ENCODE assay signal across 10 mouse cellular contexts in genomic region chr7:24325675-24326128, GRCm38 (mm10). TPM values are rescaled to one million over a fixed set of nuclear protein-coding genes. Genes with fewer than 3 reads are reported as not detected.
DNase-seq lines count a peak whose midpoint lies in the region; ATAC-seq and TF ChIP-seq lines count a peak whose summit lies in the region.
"Had no signal": no experiment of that assay in that cellular context is flagged by ENCODE, and none has a peak within 500 bp of the region (broad histone marks: within the 10 kb centered on the region; RNA-seq: fewer than 3 reads in every experiment).

No protein-coding gene starts in this region.

- ATAC-seq in forebrain, embryonic 13.5 days = peak; percentile 80; the same call in 1 of the 2 replicates
- no peak for ATAC-seq in monocyte, adult 5-6 weeks (replicated peaks; ENCODE audit: insufficient number of reproducible peaks, low FRiP score, low TSS enrichment, poor library complexity, severe bottlenecking)
- ATAC-seq: Patski had no signal

- 11% methylated on average over 13 of the region's 13 CpGs for WGBS in kidney, adult 2 months
- 6% methylated on average over 13 of the region's 13 CpGs for WGBS in forebrain, embryonic 13.5 days
- 9% methylated on average over 13 of the region's 13 CpGs for WGBS in midbrain, embryonic 10.5 days

- TF ChIP-seq CTCF in kidney, adult 2 months (conservative IDR thresholded peaks at IDR 0.05; ENCODE audit: insufficient read depth, insufficient read length, low read depth, low read length) = no peak

- DNase-seq in kidney, postnatal 10 days = peak; percentile 33
- DNase-seq in kidney, adult 2 months = no peak
- peak; percentile 21 to 43 for DNase-seq in layer of hippocampus, postnatal 10 days (ENCODE audit: low spot score in 2 of 2)
- peak; percentile 37 for DNase-seq in midbrain, embryonic 10.5 days (ENCODE audit: low spot score)
- DNase-seq in thymus, postnatal 4 days = no peak
- no peak for DNase-seq in gastrocnemius, postnatal 4 days (ENCODE audit: low spot score in 2 of 2)

- no peaks in the 10 kb centered on the region for H3K4me1 ChIP-seq in kidney, adult 2 months (ENCODE audit: control insufficient read depth, insufficient read depth, low read length)
- peaks cover 15% of the 10 kb centered on the region for H3K4me1 ChIP-seq in forebrain, embryonic 13.5 days
- peaks cover 13% of the 10 kb centered on the region for H3K4me1 ChIP-seq in midbrain, embryonic 10.5 days

- no peaks in the 10 kb centered on the region for H3K27me3 ChIP-seq in kidney, adult 2 months (replicated peaks; ENCODE audit: control insufficient read depth, insufficient read depth, low read length)
- no peaks in the 10 kb centered on the region for H3K27me3 ChIP-seq in forebrain, embryonic 13.5 days
- no peaks in the 10 kb centered on the region for H3K27me3 ChIP-seq in midbrain, embryonic 10.5 days (ENCODE audit: low read depth, poor library complexity, severe bottlenecking)

- H3K4me3 ChIP-seq in kidney, adult 2 months (ENCODE audit: insufficient read depth, low read depth, low read length) = no peak overlapping the region; the same call in 1 of the 2 replicates
- H3K4me3 ChIP-seq in forebrain, embryonic 13.5 days = peak overlapping the region; percentile 34
- peak overlapping the region; percentile 48 for H3K4me3 ChIP-seq in midbrain, embryonic 10.5 days

- no peak overlapping the region for H3K27ac ChIP-seq in kidney, adult 2 months (ENCODE audit: insufficient read depth, low read depth, low read length)
- H3K27ac ChIP-seq in forebrain, embryonic 13.5 days = peak overlapping the region; percentile 40
- H3K27ac ChIP-seq in midbrain, embryonic 10.5 days (replicated peaks) = peak overlapping the region; percentile 65

- H3K36me3 ChIP-seq in kidney, adult 2 months (ENCODE audit: control insufficient read depth, insufficient read depth, low read length) = no peaks in the 10 kb centered on the region
- no peaks in the 10 kb centered on the region for H3K36me3 ChIP-seq in forebrain, embryonic 13.5 days (ENCODE audit: poor library complexity, severe bottlenecking)
- H3K36me3 ChIP-seq in midbrain, embryonic 10.5 days = no peaks in the 10 kb centered on the region

- peaks cover 11% of the 10 kb centered on the region for H3K9me3 ChIP-seq in forebrain, embryonic 13.5 days (replicated peaks)
- H3K9me3 ChIP-seq in midbrain, embryonic 10.5 days (replicated peaks) = peaks cover 13% of the 10 kb centered on the region; the same call in 1 of the 2 replicates

- no peak for TF ChIP-seq POLR2A in kidney, adult 2 months (IDR thresholded peaks at IDR 0.05; ENCODE audit: low read depth, low read length)

- peak overlapping the region; percentile 55 for H3K9ac ChIP-seq in forebrain, embryonic 13.5 days

- peak overlapping the region; percentile 62 for H3K4me2 ChIP-seq in forebrain, embryonic 13.5 days

RNA-seq across cellular contexts. Expression of gene Tescl, which starts 8.0 kb away (rescaled TPM):
- polyA plus RNA-seq in kidney, adult 2 months (2012; rRNA removed) = 0.11 and 0.48 TPM in 2 replicates
- polyA plus RNA-seq in forebrain, embryonic 13.5 days (2015; fragmentation: Nextera tagmentation; extraction: Ambion mirVana) = not detected in 2 replicates
- total RNA-seq in layer of hippocampus, postnatal 10 days (2021) = not detected
- 0.14 and 0.26 TPM in 2 replicates for polyA plus RNA-seq in midbrain, embryonic 10.5 days (2016; fragmentation: Nextera tagmentation; extraction: Ambion mirVana)
- total RNA-seq in monocyte, adult 5-6 weeks (2017) = 2.3 TPM in 1 of 3 replicates, not detected in the others
- under 1 TPM in 1 of 2 experiments, not detected in 1; 0.31 TPM for total RNA-seq in gastrocnemius, postnatal 4 days (2021)
- total RNA-seq: layer of hippocampus, postnatal 25 days had no signal
- polyA plus RNA-seq: Patski had no signal

RNA-seq across cellular contexts. Expression of gene Zfp94, which starts 9.2 kb away (rescaled TPM):
- polyA plus RNA-seq in kidney, adult 2 months (2012; rRNA removed) = 9.4 and 10.5 TPM in 2 replicates
- 20.1 and 20.9 TPM in 2 replicates for polyA plus RNA-seq in forebrain, embryonic 13.5 days (2015; fragmentation: Nextera tagmentation; extraction: Ambion mirVana)
- total RNA-seq in layer of hippocampus, postnatal 10 days (2021) = 10 to 100 TPM; 13.0 to 15.1 TPM
- 13.7 and 15.5 TPM in 2 replicates for polyA plus RNA-seq in midbrain, embryonic 10.5 days (2016; fragmentation: Nextera tagmentation; extraction: Ambion mirVana)
- 2.4 to 4.6 TPM (median 4.5 TPM) in 3 replicates for total RNA-seq in monocyte, adult 5-6 weeks (2017)
- total RNA-seq in gastrocnemius, postnatal 4 days (2021) = 1 to 10 TPM; 4.0 to 4.2 TPM

RNA-seq across cellular contexts. Expression of gene Lypd5, which starts 23.3 kb away (rescaled TPM):
- not detected in 2 replicates for polyA plus RNA-seq in kidney, adult 2 months (2012; rRNA removed)
- not detected in 2 replicates for polyA plus RNA-seq in forebrain, embryonic 13.5 days (2015; fragmentation: Nextera tagmentation; extraction: Ambion mirVana)
- not detected for total RNA-seq in layer of hippocampus, postnatal 10 days (2021)
- polyA plus RNA-seq in midbrain, embryonic 10.5 days (2016; fragmentation: Nextera tagmentation; extraction: Ambion mirVana) = not detected in 2 replicates
- total RNA-seq in monocyte, adult 5-6 weeks (2017) = not detected in 3 replicates
- total RNA-seq in gastrocnemius, postnatal 4 days (2021) = not detected
- total RNA-seq: layer of hippocampus, postnatal 25 days had no signal
- polyA plus RNA-seq: Patski had no signal

RNA-seq across cellular contexts. Expression of gene Zfp61, which starts 24.7 kb away (rescaled TPM):
- polyA plus RNA-seq in kidney, adult 2 months (2012; rRNA removed) = 3.8 and 4.3 TPM in 2 replicates
- polyA plus RNA-seq in forebrain, embryonic 13.5 days (2015; fragmentation: Nextera tagmentation; extraction: Ambion mirVana) = 44.0 and 46.2 TPM in 2 replicates
- total RNA-seq in layer of hippocampus, postnatal 10 days (2021) = 10 to 100 TPM; 25.1 to 26.7 TPM
- 36.7 and 41.4 TPM in 2 replicates for polyA plus RNA-seq in midbrain, embryonic 10.5 days (2016; fragmentation: Nextera tagmentation; extraction: Ambion mirVana)
- 4.6 to 11.1 TPM (median 5.2 TPM) in 3 replicates for total RNA-seq in monocyte, adult 5-6 weeks (2017)
- total RNA-seq in gastrocnemius, postnatal 4 days (2021) = 1 to 10 TPM; 8.7 to 8.9 TPM

RNA-seq across cellular contexts. Expression of gene Kcnn4, which starts 44.4 kb away (rescaled TPM):
- polyA plus RNA-seq in kidney, adult 2 months (2012; rRNA removed) = 2.3 and 4.1 TPM in 2 replicates
- 0.40 and 0.44 TPM in 2 replicates for polyA plus RNA-seq in forebrain, embryonic 13.5 days (2015; fragmentation: Nextera tagmentation; extraction: Ambion mirVana)
- under 1 TPM; 0.33 to 0.46 TPM for total RNA-seq in layer of hippocampus, postnatal 10 days (2021)
- polyA plus RNA-seq in midbrain, embryonic 10.5 days (2016; fragmentation: Nextera tagmentation; extraction: Ambion mirVana) = 3.3 and 4.0 TPM in 2 replicates
- 10.3 to 11.8 TPM (median 11.5 TPM) in 3 replicates for total RNA-seq in monocyte, adult 5-6 weeks (2017)
- under 1 TPM; 0.61 to 0.93 TPM for total RNA-seq in gastrocnemius, postnatal 4 days (2021)
- polyA plus RNA-seq: Patski had no signal

Comparison
In these comparisons a context has a peak if more than half of its experiments do, and no peak if none do; other contexts are left out.
1. DNase-seq: peak in kidney, postnatal 10 days (single experiment), layer of hippocampus, postnatal 10 days (2 of 2) and midbrain, embryonic 10.5 days (single experiment); none in kidney, adult 2 months (single experiment), thymus, postnatal 4 days (single experiment) and gastrocnemius, postnatal 4 days (0 of 2).